Mouse (Mus musculus) cortical plate, adult 2 months (tissue): Measurements from ENCODE around the gene Lhfpl4.
A peak's percentile ranks its signal among the peaks of the same experiment; 100 is the strongest.

Experiments
- CTCF ChIP-seq: fragments of 200-500 bp; IDR thresholded peaks from 2 replicates; pipeline ENCODE4 v1.5.1; 2011; ENCODE audit warnings: mild to moderate bottlenecking, control low read depth, low read length; ENCODE audit not compliant: insufficient read depth; ENCODE audit errors: extremely low read depth
- POLR2A ChIP-seq: fragments of 200-500 bp; IDR thresholded peaks from 2 replicates; pipeline ENCODE4 v1.6.1; 2011; ENCODE audit warnings: mild to moderate bottlenecking, low read length, control low read depth; ENCODE audit not compliant: insufficient read depth; ENCODE audit errors: extremely low read depth

DNA sequence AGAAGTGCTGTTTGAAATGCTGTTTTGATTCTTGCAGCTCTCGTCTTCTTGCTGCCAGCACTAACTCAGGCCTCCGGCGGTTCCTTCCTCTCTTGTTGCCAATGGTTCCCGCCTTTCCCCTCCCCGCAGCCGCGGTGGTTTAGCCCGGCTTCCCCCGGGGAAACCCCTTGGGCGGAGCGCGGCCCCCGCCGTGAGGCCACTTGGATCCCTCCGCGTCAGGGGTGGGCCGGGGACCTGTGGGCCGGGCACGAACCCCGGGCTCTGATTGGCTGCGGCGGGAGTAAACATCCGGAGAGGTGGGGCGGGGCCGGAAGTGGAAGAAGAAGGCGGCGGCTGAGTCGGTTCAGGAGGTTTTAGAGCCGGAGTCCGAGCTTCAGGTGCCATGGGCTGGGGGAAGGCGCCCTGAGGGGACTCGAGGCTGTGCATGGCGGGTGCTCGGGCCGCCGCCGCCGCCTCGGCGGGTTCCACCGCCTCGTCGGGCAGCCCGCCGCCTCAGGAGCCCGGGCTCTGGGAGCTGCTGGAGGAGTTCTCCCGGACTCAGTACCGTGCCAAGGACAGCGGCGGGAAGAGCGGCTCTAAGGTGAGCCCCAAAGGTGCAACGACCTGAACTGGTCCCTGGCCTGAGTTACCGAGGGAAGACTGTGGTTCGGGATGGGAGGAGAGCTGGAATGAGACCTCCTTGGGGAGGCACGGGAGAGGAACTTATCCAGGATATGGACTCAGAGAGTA, 42.5 kb upstream of the Lhfpl4 start, which contains the start of gene Mtmr14:
- TF ChIP-seq CTCF, result no peak
- TF ChIP-seq POLR2A, result 0 out of 2 replicates have a peak, but pooled peaks have one; percentile 32
